Mouse (Mus musculus) heart, adult 2 months (tissue): Measurements from ENCODE around the gene Clec3b. TPM values are rescaled to one million over a fixed set of nuclear protein-coding genes. Genes with fewer than 3 reads are reported as not detected.

ENCODE experiments used
- DNase-seq, 2 experiments: peaks; one replicate each; pipeline ENCODE4 v3.0.0; 2021
- H3K27ac ChIP-seq: fragments of 200-600 bp; 2 replicates; pipeline ENCODE4 v1.8.1; 2022
- H3K27me3 ChIP-seq: fragments of 200-500 bp; 2 replicates; pipeline ENCODE4 v1.6.1; 2012; ENCODE audit warnings: mild to moderate bottlenecking, low read length, inconsistent platforms, mixed read lengths; ENCODE audit not compliant: control insufficient read depth, insufficient read depth
- H3K36me3 ChIP-seq: fragments of 200-500 bp; 2 replicates; pipeline ENCODE4 v1.6.1; 2012; ENCODE audit warnings: low read length, inconsistent platforms; ENCODE audit not compliant: control insufficient read depth, insufficient read depth
- H3K4me1 ChIP-seq: fragments of 200-500 bp; 2 replicates; pipeline ENCODE4 v1.6.1; 2011; ENCODE audit warnings: low read length; ENCODE audit not compliant: control insufficient read depth, insufficient read depth
- H3K4me3 ChIP-seq: fragments of 200-600 bp; 2 replicates; pipeline ENCODE4 v1.8.1; 2022
- H3K79me2 ChIP-seq: fragments of 200-500 bp; replicated peaks from 2 replicates; pipeline ENCODE4 v1.6.1; 2012; ENCODE audit warnings: mild to moderate bottlenecking, inconsistent platforms, low read length, moderate library complexity, mixed read lengths; ENCODE audit not compliant: control insufficient read depth, insufficient read depth
- H3K9ac ChIP-seq: fragments of 200-500 bp; 2 replicates; pipeline ENCODE4 v1.6.1; 2012; ENCODE audit warnings: low read depth, mild to moderate bottlenecking, control low read depth, inconsistent platforms, low read length, mixed read lengths
- CTCF ChIP-seq: fragments of 200-600 bp; IDR thresholded peaks from 2 replicates; pipeline ENCODE4 v1.8.1; 2022; ENCODE audit warnings: antibody characterized with exemption, mild to moderate bottlenecking, moderate library complexity
- EP300 ChIP-seq: fragments of 200-500 bp; IDR thresholded peaks from 2 replicates; pipeline ENCODE4 v1.6.1; 2011; ENCODE audit warnings: low read depth, low read length, control low read depth; ENCODE audit not compliant: insufficient read depth
- POLR2A ChIP-seq: fragments of 200-500 bp; IDR thresholded peaks from 2 replicates; pipeline ENCODE4 v1.6.1; 2011; ENCODE audit warnings: mild to moderate bottlenecking, low read depth, low read length, control low read depth; ENCODE audit not compliant: insufficient read depth
- WGBS: fragments of 180-500 bp; shearing (Covaris S2); methylation state at CpG from one replicate; pipeline ENCODE4 v1.1.7; 2018; 5-methylcytosine and 5-hydroxymethylcytosine counted together
- intact Hi-C: fragments of 180-260 bp; cut with DNase I; formaldehyde crosslinking; loops from one replicate; pipeline ENCODE4 v1.15.1; 2025
- polyA plus RNA-seq: library from polyadenylated mRNA; depleted of rRNA; stranded (reverse); fragments of >200 nt; gene quantifications from 2 replicates; pipeline ENCODE4 v1.2.3, GENCODE M21; 2012
- total RNA-seq, 2 experiments: library from RNA; stranded (reverse); gene quantifications; 2 replicates each; pipeline ENCODE4 v1.2.3; 2021

Clec3b gene
- total and polyA plus RNA-seq, 3 experiments, result 47.0 to 71.1 (median 62.3) TPM

- intact Hi-C loops, result no loop called here
- H3K79me2 ChIP-seq, result no peaks in the 10 kb centered on the region
- peaks cover under 1% of the 10 kb centered on the region; the same call in 1 of the 2 replicates for H3K4me1 ChIP-seq
- no peak for DNase-seq
- H3K36me3 ChIP-seq, result no peaks in the 10 kb centered on the region
- no peak overlapping the region for H3K27ac ChIP-seq
- TF ChIP-seq EP300 (no peak), CTCF (no peak), POLR2A (no peak)
- 85% methylated on average over 4 of the region's 4 CpGs for WGBS
- no peak overlapping the region for H3K9ac ChIP-seq
- H3K4me3 ChIP-seq, result no peak overlapping the region
- no peaks in the 10 kb centered on the region for H3K27me3 ChIP-seq
Measured at GRCm38 (mm10) chr9:123162985-123163694, 12.4 kb downstream of the Clec3b start.

GRCm38 (mm10) chr9:123165781-123166443 is 15.2 kb downstream of the Clec3b start:
- H3K4me3 ChIP-seq, result no peak overlapping the region
- intact Hi-C loops, result no loop called here
- WGBS, result 93% methylated on average over 3 of the region's 3 CpGs

GRCm38 (mm10) chr9:123173760-123174159 is 23.0 kb downstream of the Clec3b start:
- no peak for DNase-seq
- H3K4me1 ChIP-seq, result no peaks in the 10 kb centered on the region
- no peaks in the 10 kb centered on the region for H3K27me3 ChIP-seq
- H3K79me2 ChIP-seq, result no peaks in the 10 kb centered on the region
- no peak overlapping the region for H3K9ac ChIP-seq
- no peak overlapping the region for H3K27ac ChIP-seq
- H3K4me3 ChIP-seq, result no peak overlapping the region
- no peaks in the 10 kb centered on the region for H3K36me3 ChIP-seq
- TF ChIP-seq CTCF (no peak), EP300 (no peak), POLR2A (no peak)
- 71% methylated on average over 6 of the region's 6 CpGs for WGBS
- intact Hi-C loops, result no loop called here

More at GRCm38 (mm10) chr9:123165781-123166443, 15.2 kb downstream of the Clec3b start:
- Histone ChIP-seq H3K36me3 (no peaks in the 10 kb centered on the region), H3K27me3 (no peaks in the 10 kb centered on the region), H3K9ac (no peak overlapping the region), H3K79me2 (no peaks in the 10 kb centered on the region), H3K27ac (no peak overlapping the region), H3K4me1 (no peaks in the 10 kb centered on the region; the same call in 1 of the 2 replicates)
- DNase-seq, result no peak
- TF ChIP-seq EP300 (no peak), POLR2A (no peak), CTCF (no peak)

- no peak overlapping the region for H3K4me3 ChIP-seq
- no peaks in the 10 kb centered on the region for H3K4me1 ChIP-seq
- no peaks in the 10 kb centered on the region for H3K79me2 ChIP-seq
- no peaks in the 10 kb centered on the region for H3K27me3 ChIP-seq
- WGBS, result 94% methylated on average over 4 of the region's 4 CpGs
- no peak overlapping the region for H3K27ac ChIP-seq
- DNase-seq, result no peak
- intact Hi-C loops, result no loop called here
- no peak overlapping the region for H3K9ac ChIP-seq
- TF ChIP-seq EP300, result no peak
- TF ChIP-seq CTCF, result no peak
- no peak for TF ChIP-seq POLR2A
- H3K36me3 ChIP-seq, result no peaks in the 10 kb centered on the region
Measured at GRCm38 (mm10) chr9:123174356-123174755, 23.6 kb downstream of the Clec3b start.

GRCm38 (mm10) chr9:123177380-123178048 is 26.8 kb downstream of the Clec3b start:
- 64% methylated on average over 9 of the region's 9 CpGs for WGBS
- Histone ChIP-seq H3K4me3 (no peak overlapping the region), H3K79me2 (no peaks in the 10 kb centered on the region), H3K9ac (no peak overlapping the region), H3K27ac (no peak overlapping the region), H3K36me3 (no peaks in the 10 kb centered on the region), H3K27me3 (no peaks in the 10 kb centered on the region), H3K4me1 (no peaks in the 10 kb centered on the region)
- no peak for DNase-seq
- intact Hi-C loops, result no loop called here
- no peak for TF ChIP-seq CTCF

GRCm38 (mm10) chr9:123180003-123180402 is 29.3 kb downstream of the Clec3b start:
- H3K27me3 ChIP-seq, result no peaks in the 10 kb centered on the region
- intact Hi-C loops, result no loop called here
- no peaks in the 10 kb centered on the region for H3K36me3 ChIP-seq
- H3K27ac ChIP-seq, result no peak overlapping the region
- TF ChIP-seq POLR2A, result no peak
- no peaks in the 10 kb centered on the region for H3K4me1 ChIP-seq
- no peak for DNase-seq
- no peak overlapping the region for H3K9ac ChIP-seq
- WGBS, result 92% methylated on average over 6 of the region's 6 CpGs
- no peak overlapping the region for H3K4me3 ChIP-seq
- no peaks in the 10 kb centered on the region for H3K79me2 ChIP-seq
